Mouse (Mus musculus) v-Abl transformed pro-B cells (cell line): ENCODE data around the gene Card14.
"Not testable (repeated sequence)": the region's sequence is repeated elsewhere in the genome, so short reads cannot be mapped to it uniquely, and the experiment has no call there.

Source experiments
- in situ Hi-C, 2 experiments: fragments of 400-800 bp; cut with MboI; formaldehyde crosslinking; loops; one replicate each; pipeline ENCODE4 v1.15.1; 2025; ENCODE audit not compliant: unreplicated experiment in 2 of 2

Gene Card14

DNA sequence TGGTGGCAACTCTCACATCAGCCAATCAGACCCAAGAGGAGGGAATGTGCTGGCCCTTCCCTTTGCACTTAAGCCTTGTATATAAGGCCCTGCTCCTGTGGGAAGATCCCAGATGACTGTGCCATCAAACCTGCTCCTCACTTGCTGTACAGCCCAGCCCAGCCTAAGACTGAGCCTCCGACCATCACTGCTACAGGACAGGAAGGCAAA, at the start of gene Card14:
Card14 (plus strand) TSS at position 111 of the 210 bp plus-strand sequence.
- in situ Hi-C loops = no loop called here

DNA sequence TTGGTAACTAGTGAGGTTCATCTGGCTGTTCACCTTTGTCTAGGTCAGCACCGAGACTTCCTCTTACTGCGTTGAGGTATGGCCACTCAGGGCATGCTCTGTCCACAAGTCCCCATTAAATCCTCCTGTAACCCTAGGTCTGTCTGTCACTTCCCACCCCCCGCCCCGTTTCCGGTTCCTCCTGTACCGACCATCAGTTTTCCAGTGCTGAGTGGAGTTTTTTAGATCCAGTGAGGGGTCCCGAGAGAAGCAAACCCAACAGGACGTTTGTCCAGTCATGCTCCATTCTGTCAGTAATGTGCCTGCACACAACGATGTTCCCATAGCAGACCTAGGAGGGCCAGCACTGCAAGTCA, 49.4 kb upstream of the Card14 start:
- in situ Hi-C loops = no loop called here

DNA sequence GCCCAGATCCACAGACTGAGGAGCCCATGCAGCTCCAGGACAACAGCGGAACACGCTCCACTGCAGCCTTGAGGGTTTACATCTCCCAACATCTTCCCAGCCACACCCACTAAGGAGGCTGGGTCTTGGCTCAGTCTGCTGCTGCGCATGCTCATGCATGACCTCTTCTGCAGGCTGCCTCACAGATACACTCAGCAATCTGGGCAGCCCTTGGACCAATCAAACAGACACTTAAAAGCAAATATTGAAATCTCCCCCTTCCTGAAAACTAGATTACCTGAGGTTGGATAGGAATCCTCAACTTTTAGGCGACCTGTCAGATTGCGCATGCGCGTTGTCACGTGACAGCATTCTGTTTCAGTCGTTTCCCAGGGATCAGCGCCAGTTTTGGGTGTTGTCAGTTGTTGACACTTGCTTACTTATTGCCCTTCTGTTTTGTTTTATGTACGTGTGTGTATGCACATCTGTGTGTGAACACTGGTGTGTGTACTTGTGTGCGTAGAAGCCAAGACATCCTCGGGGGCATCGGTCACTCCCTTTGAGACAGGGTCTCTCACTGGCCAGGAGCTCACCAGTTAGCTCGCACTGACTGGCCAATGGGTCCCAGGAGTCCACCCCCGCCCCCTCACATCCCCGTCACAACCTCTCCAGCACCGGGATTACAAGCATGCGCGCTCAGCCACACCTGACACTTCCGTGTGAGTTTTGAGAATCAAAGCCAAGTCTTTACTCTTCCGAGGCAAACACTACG, 48.8 kb upstream of the Card14 start:
- in situ Hi-C loops = no loop called here

DNA sequence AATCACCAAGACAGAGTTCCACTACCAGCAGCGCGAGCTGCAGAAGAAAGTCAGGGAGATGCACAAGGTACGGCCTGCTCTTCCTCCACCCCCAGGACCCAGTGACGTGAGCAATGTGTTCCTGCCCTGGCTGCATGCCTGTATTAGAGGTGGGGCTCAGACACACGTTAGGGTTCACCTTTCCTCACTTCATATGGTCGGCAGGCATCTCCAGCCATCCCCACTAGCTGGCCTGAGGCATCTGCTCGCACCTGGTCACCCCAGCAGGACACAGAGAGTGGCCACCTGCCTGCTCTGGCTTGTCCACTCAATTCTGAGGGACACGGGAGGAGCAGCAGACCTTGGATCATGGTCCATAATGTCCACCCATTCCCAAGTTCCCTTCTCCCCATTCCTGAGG, 47.6 kb upstream of the Card14 start:
- in situ Hi-C loops = no loop called here

DNA sequence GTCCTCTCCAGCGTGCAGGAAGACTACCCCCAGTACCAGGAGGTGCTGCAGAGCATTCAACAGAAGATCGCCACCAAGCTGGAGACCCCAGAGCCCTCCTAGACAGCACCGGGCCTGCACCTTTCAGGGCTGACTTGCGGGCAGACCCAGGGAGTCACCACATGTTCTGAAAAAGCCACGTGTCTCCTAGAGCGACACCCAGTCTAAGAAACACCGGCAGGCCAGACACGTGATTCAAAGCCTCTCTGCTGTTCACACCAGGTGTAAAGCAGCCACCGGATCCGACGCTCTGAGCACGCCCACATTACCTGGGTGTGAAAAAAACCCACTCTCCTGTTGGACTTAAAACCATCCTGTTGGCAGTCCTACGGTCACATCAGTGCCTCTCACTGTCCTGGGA, 43.2 kb upstream of the Card14 start:
- in situ Hi-C loops = no loop called here

DNA sequence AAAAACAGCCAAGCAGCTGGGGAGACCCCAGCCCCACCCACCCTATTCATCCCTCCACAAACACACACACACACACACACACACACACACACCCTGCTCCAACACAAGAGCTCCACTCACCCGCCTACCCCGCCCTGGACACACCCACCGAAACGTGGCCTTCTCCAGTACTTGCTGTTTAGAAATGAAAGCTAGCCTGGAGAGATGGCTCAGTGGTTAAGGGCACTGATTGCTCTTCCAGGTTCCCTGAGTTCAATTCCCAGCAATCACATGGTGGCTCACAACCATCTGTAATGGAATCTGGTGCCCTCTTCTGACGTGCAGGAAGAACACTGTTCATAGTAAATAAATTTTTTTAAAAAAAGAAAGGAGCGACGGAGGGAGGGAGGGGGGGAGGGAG, 41.8 kb upstream of the Card14 start:
- in situ Hi-C loops = no loop called here

DNA sequence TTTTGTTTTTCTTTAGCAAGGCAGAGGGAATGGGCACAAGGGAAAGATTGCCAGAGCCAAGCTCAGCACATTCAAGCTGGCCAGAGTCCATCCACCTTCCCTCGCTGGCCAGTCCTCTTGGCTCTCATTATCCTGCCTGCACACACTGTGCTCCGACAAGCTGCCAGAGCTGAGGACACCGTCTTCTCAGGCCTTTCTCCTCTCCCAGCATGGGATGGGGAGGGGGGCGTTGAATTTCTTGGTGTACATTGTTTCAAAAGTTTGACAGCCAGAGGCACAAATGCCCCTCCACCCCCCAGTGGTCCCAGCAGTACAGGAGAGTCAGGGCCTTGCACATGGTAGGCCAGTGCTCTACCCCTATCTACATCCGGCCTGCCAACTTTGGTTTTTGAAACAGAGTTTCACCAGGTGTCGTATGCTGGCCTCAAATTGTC, 40.3 kb upstream of the Card14 start:
- in situ Hi-C loops = no loop called here

DNA sequence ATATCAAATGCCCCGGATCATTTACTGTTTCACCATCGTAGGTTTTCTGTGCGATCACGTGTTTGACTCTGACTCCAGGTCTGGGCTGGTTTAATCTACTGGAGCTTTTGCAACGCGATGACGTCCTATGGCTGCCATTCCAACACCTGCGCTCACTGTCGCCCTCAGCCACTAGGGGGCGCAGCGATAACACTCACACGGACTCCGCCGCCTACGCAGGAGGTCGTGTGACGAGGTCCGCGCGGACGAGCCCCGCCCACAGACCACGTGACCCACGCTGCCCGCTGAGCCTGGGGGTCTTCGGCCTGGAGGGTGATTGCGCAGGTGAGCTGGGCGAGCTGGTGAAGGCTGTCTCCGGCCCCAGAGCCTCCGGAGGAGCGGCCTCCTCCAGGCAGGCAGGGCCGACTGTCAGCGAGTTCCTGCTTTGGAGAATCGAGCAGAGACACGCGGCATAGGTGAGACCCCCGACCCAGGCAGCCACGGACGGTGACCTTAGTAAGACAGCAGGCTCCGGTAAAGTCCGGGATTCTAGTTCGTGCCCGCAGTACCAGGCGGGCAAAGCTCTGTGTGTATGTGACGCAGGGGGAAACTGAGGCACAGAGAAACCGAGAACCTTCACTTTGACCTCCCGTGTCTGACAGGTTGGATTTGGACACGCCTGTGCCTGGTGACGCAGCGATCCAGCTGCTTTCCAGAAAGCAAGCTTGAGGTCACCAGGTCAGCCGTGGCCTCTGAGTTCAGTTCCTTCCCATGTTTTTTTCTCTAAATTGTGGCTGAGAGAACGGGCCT, 39.6 kb upstream of the Card14 start, which contains the start of gene Gaa:
Gaa (plus strand) TSS at position 120 of the 789 bp plus-strand sequence.
- in situ Hi-C loops = no loop called here

DNA sequence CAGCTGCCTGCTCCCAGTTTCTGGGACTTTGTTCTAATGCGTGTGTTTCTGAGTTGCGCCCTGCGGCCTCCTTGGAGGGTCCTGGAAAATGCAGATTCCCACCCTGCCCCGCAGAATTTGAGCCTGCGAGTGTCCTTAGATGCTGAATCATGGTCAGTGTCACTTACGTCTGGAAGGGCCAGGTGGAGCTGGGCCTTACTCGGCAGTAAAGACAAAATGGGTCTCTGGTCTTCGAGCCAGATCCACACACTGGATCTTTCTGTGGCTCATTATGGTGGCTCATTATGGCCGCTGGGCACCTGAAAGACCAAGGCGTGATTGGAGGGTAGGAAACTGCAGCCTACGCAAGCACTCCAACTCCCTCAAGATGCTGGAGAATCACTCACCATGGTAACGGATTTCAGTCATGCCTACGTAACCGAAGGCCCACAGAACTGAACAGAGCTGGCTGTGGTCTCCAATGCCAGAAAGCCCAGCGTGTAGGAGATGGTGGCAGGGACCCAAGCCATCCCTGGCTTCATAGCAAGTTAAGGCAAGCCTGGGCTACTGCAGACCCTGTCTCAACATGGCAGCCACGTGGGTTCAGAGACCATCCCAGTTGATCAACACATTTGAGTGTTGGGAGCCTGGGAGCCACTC, 38.9 kb upstream of the Card14 start:
- in situ Hi-C loops = no loop called here

DNA sequence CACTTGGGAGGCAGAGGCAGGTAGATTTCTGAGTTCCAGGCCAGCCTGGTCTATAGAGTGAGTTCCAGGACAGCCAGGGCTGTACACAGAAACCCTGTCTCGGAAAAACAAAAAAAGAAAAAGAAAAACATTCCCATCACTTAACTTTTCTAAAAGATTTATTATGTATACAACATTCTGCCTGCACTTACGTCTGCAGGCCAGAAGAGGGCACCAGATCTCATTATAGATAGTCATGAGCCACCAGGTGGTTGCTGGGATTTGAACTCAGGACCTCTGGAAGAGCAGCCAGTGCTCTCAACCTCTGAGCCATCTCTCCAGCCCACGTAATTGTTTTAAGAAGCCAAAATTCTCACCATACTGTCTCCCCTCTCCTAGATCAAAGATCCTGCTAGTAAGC, 35.1 kb upstream of the Card14 start:
- in situ Hi-C loops = not testable (repeated sequence)

DNA sequence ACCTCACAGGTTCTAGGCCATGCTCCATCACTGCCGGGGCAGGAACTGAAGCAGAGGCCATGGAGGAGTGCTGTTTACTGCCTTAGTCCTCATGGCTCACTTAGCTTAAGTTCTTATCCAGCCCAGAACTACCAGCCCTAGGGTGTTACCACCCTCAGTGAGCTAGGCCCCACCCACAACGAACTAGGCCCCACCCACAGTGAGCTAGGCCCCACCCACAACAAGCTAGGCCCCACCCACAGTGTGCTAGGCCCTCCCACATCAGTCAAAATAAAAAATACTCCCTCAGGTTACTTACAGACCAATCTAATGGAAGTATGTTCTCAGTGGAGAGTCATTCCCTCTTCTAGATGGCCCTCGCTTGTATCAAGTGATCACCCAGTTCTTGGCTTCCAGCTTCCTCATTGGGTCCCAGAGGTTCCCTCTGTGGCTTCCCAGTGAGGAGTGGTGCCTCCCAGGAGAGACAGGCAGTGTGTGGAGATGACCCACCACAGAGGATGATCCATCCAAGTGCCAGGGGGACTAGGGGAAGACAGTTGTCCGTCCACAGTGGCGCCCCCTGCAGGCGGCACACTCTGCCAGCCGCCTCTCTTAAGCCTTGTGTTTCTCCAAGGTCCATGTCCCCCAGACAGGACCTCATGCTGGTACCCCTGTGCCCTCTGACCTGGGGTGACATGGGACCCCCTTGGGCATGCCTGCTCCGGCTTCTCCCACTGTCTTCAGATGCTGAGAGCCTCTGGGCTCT, 34.2 kb upstream of the Card14 start:
- in situ Hi-C loops = no loop called here

DNA sequence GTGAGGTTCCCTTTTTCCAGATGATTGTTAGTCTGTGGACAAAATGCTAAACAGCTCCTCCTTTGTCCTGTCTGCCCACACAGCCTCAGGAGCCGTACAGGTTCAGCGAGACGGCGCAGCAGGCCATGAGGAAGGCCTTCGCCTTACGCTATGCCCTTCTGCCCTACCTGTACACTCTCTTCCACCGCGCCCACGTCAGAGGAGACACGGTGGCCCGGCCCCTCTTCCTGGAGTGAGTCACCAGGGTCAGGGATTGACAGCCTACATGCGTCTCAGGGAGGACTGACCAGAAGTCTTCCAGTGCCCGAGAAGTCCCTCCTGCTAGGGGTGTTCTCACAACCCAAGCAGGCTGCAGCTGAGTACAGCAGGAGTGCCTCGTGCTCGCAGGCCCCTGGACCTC, 26.5 kb upstream of the Card14 start:
- in situ Hi-C loops = no loop called here

DNA sequence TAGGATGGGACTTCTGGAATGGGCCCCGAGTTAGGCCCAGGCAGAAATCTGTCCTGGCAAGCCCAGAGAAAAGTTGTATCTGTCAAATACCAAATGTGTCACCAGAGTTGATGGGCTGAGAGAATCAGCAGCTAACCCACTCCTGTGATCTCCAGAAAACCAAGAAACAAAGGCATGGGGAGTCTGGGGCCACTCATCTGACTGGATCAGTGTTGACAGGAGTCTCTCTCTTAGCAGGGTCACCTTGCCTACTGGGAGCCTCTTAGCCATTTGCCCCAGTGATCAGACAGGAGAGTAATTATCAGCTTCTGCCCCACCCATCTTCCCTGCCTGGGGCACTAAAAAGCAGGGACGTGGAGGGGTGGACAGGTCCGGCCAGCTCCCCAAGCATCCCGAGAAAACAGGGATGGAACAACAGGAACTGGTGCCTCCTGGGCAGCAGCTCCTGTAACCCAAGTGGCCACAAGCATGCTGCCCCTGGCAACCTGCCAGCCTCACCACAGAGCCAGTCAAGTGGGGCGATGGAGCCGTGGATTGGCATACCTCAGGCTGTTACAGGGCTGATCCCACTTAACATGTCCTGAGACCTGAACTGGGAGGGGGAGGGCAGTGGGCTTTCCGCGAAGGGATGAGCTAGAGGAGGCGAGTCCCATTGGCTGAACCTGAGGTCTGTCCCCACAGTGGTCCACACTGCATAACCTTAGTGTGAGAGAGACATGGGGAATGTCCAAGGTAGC, 21.6 kb upstream of the Card14 start:
- in situ Hi-C loops = no loop called here

DNA sequence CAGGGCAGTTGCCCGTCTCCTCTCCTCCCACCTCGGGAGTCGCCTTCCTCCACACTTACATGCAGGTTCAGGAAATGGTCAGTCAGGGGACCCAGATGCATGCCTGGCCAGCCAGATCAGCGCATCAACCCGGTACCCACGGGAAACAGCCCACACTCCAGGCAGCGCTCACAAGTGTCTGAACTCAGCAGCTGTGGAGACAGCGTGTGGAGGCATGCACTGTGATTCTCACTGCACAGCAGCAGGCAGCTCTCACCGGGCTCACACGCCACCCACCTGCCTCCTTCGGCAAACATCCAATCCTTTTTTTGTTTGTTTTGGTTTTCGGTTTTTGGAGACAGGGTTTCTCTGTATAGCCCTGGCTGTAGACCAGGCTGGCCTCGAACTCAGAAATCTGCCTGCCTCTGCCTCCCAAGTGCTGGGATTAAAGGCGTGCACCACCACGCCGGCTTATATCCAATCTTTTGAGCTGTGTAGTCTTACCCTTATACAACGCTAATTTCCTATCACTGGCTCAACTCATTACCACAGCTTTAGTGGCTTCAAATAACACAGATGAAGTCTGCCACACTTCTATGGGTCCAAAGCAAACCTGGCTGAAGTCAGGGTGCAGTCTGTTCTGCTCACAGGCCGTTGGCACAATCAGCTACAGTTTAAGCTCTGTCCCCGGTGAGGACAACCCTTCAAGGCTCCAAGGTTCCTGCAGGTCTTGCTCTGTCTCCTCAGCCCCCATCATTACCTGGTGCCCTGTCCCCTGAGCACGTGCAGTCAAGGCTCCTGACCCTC, 20.2 kb upstream of the Card14 start:
- in situ Hi-C loops = no loop called here

DNA sequence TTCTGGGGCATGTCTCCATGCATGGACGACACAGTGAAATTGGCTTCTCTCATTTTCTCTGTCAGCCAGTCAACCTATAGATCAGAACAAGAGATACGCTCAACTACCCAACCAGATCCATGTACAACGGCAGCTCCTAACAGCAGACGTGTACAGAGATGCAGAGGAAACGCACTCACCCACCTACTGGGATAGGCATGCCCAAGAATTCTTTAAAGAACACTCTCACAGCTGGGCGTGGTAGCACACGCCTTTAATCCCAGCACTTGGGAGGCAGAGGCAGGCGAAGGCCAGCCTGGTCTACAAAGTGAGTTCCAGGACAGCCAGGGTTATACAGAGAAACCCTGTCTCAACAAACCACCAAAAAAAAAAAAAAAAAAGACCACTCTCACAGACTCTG, 14.7 kb upstream of the Card14 start:
- in situ Hi-C loops = not testable (repeated sequence)

DNA sequence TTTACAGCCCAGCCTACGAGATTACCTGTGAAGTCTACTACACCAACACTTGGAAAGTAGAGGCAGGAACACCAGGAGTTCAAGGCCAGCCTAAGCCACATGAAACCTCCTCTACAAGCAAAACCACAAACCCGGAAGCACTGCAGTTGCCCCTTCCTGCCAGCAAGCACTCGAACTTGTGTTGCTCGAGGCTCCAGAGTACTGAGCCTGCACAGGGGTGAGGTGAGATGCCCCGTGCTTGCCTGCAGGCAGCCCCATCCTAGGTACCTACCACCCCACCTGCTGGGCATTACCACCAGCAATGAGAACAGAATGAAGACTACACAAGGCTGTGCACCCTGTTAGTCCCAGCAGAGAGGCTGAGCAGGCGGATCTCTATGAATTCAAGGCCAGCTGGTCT, 9.6 kb upstream of the Card14 start:
- in situ Hi-C loops = no loop called here

DNA sequence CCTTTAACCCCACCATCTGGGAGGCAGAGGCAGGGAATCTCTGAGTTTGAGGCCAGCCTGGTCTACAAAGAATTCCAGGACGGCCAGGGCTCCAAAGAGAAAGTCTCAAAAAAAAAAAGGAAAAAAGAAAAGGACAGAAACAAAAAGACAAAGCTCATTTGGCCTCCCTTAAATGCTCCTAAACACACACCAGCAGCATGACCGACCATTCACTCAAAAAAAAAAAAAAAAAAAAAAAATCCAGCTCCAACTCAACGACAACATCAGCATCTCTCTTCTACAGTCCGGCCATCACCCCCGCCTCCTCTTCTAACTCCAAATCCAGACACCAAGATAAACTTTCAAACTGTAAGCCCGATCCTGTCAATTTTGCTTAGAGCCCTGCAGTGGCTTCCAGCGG, 8.7 kb upstream of the Card14 start:
- in situ Hi-C loops = no loop called here

DNA sequence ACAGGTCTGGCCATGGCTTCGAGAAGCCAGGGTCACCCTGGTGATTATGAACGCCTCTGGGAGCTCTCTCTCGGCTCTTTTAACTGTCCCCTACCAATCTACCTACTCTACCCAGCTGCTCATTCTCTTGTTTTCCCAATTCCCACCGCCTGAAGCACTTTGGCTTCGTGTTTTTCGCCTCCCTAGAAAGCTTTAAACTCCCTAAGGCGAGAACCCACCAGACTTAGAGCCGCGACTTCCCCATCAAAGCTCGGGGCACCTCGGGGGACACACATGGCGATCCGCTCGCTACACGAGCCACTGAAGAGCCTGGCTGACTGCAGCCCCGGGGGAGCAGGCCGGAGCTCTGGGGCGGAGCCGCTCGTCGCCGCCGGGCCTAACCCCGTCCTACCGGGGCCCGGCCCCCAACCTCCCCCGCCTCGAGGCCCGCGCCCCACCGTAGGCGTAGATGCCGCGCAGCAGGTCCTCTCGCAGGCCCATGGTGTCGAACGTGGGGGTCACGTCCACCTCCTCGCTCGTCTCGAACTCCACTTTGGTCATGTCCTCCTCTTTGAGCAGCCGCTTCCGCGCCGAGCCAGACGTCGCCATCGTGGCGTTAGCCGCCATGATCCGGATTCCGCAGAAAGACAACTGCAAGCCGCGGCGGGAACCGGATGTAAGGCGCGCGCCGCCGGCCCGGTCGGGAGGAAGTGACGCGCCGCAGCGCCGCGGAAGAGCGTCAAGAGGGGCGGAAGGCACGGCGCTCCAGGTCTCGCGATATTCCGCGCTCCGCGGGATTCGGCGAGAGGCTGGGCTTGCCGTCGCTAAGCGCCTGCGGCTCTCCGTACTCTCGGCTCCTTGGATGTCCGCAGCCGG, 8.0 kb upstream of the Card14 start, which contains the start of gene Eif4a3:
Eif4a3 (minus strand) TSS at position 699 of the 855 bp plus-strand sequence.
- in situ Hi-C loops = no loop called here
